Mouse (Mus musculus) stomach, embryonic 15.5 days (tissue): ENCODE results near the gene P2rx6. TPM values are rescaled to one million over a fixed set of nuclear protein-coding genes. Genes with fewer than 3 reads are reported as not detected.
"Not testable (repeated sequence)": the region's sequence is repeated elsewhere in the genome, so short reads cannot be mapped to it uniquely, and the experiment has no call there.

Experiments
- ATAC-seq: fragments of 200-750 bp; cut with Nextera tagmentation; 2 replicates; pipeline ENCODE4 v1.8.0; 2017; ENCODE audit warnings: low read depth, moderate number of reproducible peaks, moderate TSS enrichment; ENCODE audit not compliant: insufficient read depth, low FRiP score
- H3K27ac ChIP-seq: fragments of 300-500 bp; sonication (generic); 2 replicates; pipeline ENCODE4 v1.5.1; 2015; ENCODE audit warnings: mild to moderate bottlenecking, inconsistent platforms
- H3K27me3 ChIP-seq: fragments of 300-500 bp; sonication (generic); replicated peaks from 2 replicates; pipeline ENCODE4 v1.6.1; 2015; ENCODE audit warnings: inconsistent platforms
- H3K36me3 ChIP-seq: fragments of 300-500 bp; sonication (generic); 2 replicates; pipeline ENCODE4 v1.6.1; 2015; ENCODE audit warnings: inconsistent platforms
- H3K4me1 ChIP-seq: fragments of 300-500 bp; sonication (generic); 2 replicates; pipeline ENCODE4 v1.6.1; 2015; ENCODE audit warnings: inconsistent platforms
- H3K4me2 ChIP-seq: fragments of 300-500 bp; sonication (generic); 2 replicates; pipeline ENCODE4 v1.6.1; 2015; ENCODE audit warnings: mild to moderate bottlenecking, inconsistent platforms
- H3K4me3 ChIP-seq: fragments of 300-500 bp; sonication (generic); replicated peaks from 2 replicates; pipeline ENCODE4 v1.5.1; 2015; ENCODE audit warnings: inconsistent platforms
- H3K9ac ChIP-seq: fragments of 300-500 bp; sonication (generic); 2 replicates; pipeline ENCODE4 v1.6.1; 2015; ENCODE audit warnings: inconsistent platforms
- H3K9me3 ChIP-seq: fragments of 300-500 bp; sonication (generic); 2 replicates; pipeline ENCODE4 v1.6.1; 2016; ENCODE audit warnings: inconsistent platforms
- WGBS: fragments of 180-500 bp; shearing (Covaris S2); methylation state at CpG from one replicate; pipeline ENCODE4 v1.1.7; 2015; 5-methylcytosine and 5-hydroxymethylcytosine counted together
- polyA plus RNA-seq: library from polyadenylated mRNA; unstranded; fragments of >200 nt; fragmentation: Nextera tagmentation; extraction: Ambion mirVana; gene quantifications from 2 replicates; pipeline ENCODE4 v1.2.1, GENCODE M21; 2015

Gene P2rx6
- polyA plus RNA-seq, 1 experiment from 2014 or later = 1.2 TPM

DNA sequence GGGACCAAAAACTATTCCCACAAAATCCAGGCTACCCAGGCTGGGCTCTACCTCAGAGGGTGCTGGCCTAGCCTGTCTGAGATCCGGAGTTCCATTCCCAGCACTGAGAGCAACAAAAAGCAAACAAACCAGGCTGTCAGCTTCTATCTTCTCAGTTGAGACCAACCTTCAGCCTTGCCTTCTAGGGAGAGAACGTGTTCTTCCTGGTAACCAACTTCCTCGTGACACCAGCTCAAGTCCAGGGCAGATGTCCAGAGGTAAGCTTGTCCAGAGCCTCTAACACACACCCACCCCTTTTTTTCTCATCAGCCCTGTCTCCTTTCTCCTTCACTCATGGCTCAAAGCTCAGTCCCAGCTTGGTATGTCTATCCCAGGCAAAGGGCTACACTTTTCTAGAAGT, 3.1 kb downstream of the P2rx6 start:
- H3K4me2 ChIP-seq = no peak overlapping the region
- WGBS = 55% methylated on average over 3 of the region's 3 CpGs
- no peak overlapping the region for H3K27ac ChIP-seq
- no peaks in the 10 kb centered on the region for H3K36me3 ChIP-seq
- H3K9ac ChIP-seq = no peak overlapping the region
- H3K9me3 ChIP-seq = no peaks in the 10 kb centered on the region
- no peaks in the 10 kb centered on the region for H3K27me3 ChIP-seq
- no peak for ATAC-seq
- no peak overlapping the region for H3K4me3 ChIP-seq
- H3K4me1 ChIP-seq = peaks cover 15% of the 10 kb centered on the region; the same call in 1 of the 2 replicates

DNA sequence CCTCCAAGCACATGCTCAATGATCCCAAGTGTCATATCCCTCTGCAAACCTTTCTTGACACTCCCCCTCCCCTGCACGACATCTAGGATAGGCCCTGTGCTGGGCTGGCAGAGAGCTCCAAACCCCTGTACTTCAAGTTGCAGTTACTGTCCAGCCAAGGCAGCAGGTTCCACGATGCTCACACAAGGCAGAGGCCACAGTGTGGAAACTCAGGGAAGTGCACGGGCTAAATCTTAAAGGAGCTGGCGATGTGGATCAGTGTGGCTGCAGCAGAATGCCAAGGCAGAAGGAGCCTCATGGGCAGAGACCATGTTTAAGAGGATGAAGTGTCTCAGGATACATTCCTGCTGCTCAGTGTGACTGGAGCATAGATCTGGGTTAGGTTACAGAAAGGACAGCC, 4.5 kb downstream of the P2rx6 start:
- no peak overlapping the region for H3K27ac ChIP-seq
- H3K36me3 ChIP-seq = no peaks in the 10 kb centered on the region
- 20% methylated on average over 4 of the region's 4 CpGs for WGBS
- no peak overlapping the region for H3K9ac ChIP-seq
- no peak overlapping the region for H3K4me2 ChIP-seq
- H3K27me3 ChIP-seq = no peaks in the 10 kb centered on the region
- H3K9me3 ChIP-seq = no peaks in the 10 kb centered on the region
- H3K4me3 ChIP-seq = no peak overlapping the region
- no peak for ATAC-seq
- peaks cover 10% of the 10 kb centered on the region; the same call in 1 of the 2 replicates for H3K4me1 ChIP-seq

DNA sequence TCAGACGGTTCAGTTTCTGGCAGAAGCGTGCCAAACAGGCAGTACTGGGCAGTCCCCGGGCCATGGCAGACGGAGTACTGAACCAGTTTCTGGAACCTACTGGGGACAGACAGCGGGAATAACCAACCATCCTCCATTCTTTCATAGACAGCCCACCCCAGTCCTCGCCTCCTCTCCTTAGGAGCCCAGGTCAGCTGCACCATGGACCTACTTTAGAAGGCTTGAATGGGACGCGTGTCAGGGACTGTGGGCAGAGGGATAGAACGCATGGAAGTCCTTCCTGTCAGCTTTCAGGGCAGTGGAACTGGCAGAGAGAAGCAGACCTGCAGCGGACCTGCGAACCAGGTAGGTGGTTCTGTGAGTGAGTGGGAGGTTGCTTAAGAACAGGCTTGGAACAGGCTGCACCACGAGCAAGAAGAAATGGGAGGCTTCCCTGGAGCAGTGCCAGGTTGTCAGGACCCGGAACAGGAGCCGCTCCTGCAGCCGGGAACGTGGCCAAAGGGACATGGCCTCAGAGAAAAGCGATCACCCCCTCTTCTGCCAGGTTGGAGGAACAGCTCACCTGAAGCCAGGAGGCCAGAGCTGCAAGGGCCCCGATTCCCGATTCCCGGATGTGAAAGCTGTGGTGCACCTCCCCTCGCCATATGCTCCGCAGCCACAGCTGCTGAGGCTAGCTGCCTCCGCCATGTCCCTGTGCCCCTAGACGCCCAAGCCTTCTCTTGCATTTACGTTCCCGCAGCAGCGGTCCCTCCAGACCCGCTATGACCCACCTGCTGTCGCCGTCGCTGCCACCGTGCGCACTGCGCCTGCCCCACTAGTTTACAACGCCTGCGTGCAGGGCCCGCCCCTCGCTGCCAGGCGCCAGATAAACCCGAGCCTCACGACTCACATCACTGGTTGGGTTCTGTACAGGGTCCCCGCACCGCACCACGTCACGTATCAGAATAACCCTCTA, 14.5 kb downstream of the P2rx6 start:
- Histone ChIP-seq H3K36me3 (no peaks in the 10 kb centered on the region), H3K27ac (0 out of 2 replicates have a peak overlapping the region, but pooled peaks have one; percentile 57), H3K4me1 (peaks cover 5% of the 10 kb centered on the region; the same call in 1 of the 2 replicates), H3K9ac (peak overlapping the region; percentile 49), H3K27me3 (peaks cover 23% of the 10 kb centered on the region; the same call in 1 of the 2 replicates), H3K9me3 (no peaks in the 10 kb centered on the region), H3K4me2 (peak overlapping the region; percentile 85), H3K4me3 (peak overlapping the region; percentile 53)
- ATAC-seq = peak; percentile 80
- WGBS = 12% methylated on average over 45 of the region's 45 CpGs

DNA sequence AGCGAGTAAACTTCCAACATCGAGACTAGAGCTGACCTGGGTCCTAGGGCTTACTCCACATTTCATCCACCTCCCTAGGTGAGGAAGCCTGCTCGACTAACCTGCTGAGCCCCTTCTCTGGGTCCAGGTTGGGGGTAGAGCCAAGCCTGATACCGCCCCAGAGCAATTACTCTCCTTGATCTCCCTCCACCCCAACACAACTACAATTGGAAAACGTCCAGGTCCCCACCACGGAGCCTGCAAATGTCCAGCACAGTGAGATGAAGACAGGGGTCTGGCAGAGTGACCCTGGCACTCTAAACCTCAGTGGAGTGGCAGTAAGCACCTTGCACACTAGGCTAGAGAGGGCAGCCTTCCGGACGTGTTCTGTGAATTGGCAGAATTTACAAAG, 15.1 kb downstream of the P2rx6 start:
- no peaks in the 10 kb centered on the region for H3K36me3 ChIP-seq

DNA sequence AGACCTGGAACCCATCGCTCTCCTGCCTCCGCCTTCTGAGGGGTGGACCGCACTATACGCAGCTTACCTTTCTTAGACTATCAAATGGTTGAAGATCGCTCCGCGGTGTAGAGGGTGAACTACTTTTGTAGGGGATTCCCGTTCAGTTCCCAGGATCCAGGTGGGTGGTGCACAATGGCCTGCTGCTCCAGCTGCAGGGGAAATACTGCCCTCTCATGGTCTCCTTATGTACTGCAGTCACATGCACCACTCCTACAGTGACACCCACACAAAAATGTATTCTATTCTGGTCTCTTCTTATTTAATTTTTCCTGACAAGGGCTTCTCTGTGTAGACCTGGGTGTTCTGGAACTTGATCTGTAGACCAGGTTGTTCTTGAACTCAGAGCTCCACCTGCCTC, 21.4 kb downstream of the P2rx6 start, which contains the start of gene Slc7a4:
TSS of gene Slc7a4 (minus strand) at position 151 of the 400 bp plus-strand sequence.
- no peak for ATAC-seq

More for the DNA sequence above, 15.1 kb downstream of the P2rx6 start:
- no peak for ATAC-seq
- Histone ChIP-seq H3K4me1 (peaks cover 5% of the 10 kb centered on the region; the same call in 1 of the 2 replicates), H3K4me2 (peak overlapping the region; percentile 85), H3K27me3 (peaks cover 23% of the 10 kb centered on the region; the same call in 1 of the 2 replicates), H3K27ac (no peak overlapping the region), H3K4me3 (peak overlapping the region; percentile 53), H3K9ac (no peak overlapping the region), H3K9me3 (no peaks in the 10 kb centered on the region)
- WGBS = 20% methylated on average over 8 of the region's 8 CpGs

DNA sequence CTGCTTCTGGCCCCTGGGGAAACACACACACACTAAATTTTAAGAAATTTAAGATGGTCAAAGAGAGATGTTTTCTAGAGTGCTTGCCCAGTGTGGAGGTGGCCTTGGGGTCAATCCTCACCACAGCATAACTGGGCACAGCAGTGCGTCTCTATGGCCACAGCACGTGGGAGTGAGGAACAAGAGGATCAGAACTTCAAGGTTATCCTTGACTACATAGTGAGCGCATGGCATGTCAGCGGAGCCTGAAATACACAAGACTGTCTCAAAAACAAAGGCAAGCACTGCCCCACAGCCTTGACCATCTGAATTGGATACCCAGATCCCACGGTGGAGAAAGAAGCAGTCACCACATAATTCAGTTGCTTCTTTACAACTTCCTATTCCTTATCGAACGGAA, 22.9 kb downstream of the P2rx6 start:
- H3K4me2 ChIP-seq = no peak overlapping the region
- ATAC-seq = no peak
- no peaks in the 10 kb centered on the region for H3K27me3 ChIP-seq
- no peak overlapping the region for H3K4me3 ChIP-seq
- H3K9ac ChIP-seq = no peak overlapping the region
- H3K36me3 ChIP-seq = no peaks in the 10 kb centered on the region
- no peaks in the 10 kb centered on the region for H3K9me3 ChIP-seq
- 91% methylated on average over 7 of the region's 7 CpGs for WGBS
- H3K4me1 ChIP-seq = no peaks in the 10 kb centered on the region
- H3K27ac ChIP-seq = no peak overlapping the region

More for the DNA sequence above, 21.4 kb downstream of the P2rx6 start, which contains the start of gene Slc7a4:
- Histone ChIP-seq H3K36me3 (no peaks in the 10 kb centered on the region), H3K27ac (no peak within 1 kb of the TSS), H3K9me3 (no peaks in the 10 kb centered on the region), H3K4me1 (no peaks in the 10 kb centered on the region), H3K9ac (no peak within 1 kb of the TSS), H3K4me2 (no peak within 1 kb of the TSS), H3K27me3 (peaks cover under 1% of the 10 kb centered on the region; the same call in 1 of the 2 replicates), H3K4me3 (no peak within 1 kb of the TSS)
- 26% methylated on average over 8 of the region's 8 CpGs for WGBS

DNA sequence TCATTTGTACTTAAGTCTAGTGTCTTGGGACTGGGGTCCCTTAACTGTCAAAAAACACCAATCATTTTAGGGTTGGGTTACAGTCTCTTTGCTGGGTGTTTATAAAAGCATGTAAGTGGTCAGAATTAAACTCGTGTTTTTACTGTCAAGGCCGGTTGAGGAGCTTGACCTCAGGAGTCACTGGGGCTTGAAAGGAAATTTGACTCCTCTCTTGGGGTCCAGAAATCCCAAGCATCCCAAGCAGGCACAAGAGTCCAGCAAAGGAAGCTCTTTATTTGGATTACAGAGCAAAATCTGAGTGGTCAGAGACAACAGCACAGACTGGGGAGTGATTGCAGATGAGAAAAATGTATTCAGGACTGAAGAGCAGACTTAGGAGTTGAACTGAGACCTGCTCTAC, 29.0 kb downstream of the P2rx6 start:
- Histone ChIP-seq H3K9me3 (no peaks in the 10 kb centered on the region), H3K4me2 (no peak overlapping the region), H3K27me3 (no peaks in the 10 kb centered on the region), H3K9ac (no peak overlapping the region), H3K27ac (no peak overlapping the region), H3K4me1 (no peaks in the 10 kb centered on the region), H3K4me3 (no peak overlapping the region), H3K36me3 (no peaks in the 10 kb centered on the region)
- no peak for ATAC-seq
- 34% methylated on average over 2 of the region's 2 CpGs for WGBS

DNA sequence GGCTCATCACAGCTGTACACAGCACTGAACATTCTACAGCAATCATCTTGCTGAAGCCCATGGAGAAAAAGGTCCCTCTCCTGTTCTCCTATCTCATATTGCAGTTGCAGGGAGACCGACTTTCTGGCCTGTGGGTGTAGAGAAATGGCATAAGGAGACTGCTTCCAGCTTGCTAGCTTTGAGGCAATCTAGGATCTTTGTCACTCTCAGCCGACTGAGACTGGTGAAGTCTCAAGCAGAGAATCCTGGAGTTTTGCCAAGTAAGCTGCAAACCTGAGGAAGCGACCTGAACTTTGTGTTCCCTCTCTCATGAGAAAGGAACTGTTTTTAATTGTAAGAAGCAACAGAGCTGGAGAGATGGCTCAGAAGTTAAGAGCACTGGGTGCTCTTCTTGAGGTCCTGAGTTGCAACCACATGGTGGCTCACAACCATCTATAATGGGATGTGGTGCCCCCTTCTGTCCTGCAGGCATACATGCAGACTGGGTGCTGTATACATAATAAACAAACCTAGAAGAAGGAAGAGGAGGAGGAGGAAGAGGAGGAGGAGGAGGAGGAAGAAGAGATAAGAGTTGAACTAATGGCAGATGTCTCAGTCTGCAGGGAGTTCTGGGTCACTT, 39.4 kb downstream of the P2rx6 start:
- Histone ChIP-seq H3K9me3 (no peaks in the 10 kb centered on the region), H3K4me3 (no peak overlapping the region), H3K36me3 (no peaks in the 10 kb centered on the region), H3K27me3 (no peaks in the 10 kb centered on the region), H3K9ac (no peak overlapping the region), H3K4me1 (no peaks in the 10 kb centered on the region), H3K4me2 (no peak overlapping the region), H3K27ac (no peak overlapping the region)
- 54% methylated on average over 3 of the region's 3 CpGs for WGBS
- ATAC-seq = no peak

DNA sequence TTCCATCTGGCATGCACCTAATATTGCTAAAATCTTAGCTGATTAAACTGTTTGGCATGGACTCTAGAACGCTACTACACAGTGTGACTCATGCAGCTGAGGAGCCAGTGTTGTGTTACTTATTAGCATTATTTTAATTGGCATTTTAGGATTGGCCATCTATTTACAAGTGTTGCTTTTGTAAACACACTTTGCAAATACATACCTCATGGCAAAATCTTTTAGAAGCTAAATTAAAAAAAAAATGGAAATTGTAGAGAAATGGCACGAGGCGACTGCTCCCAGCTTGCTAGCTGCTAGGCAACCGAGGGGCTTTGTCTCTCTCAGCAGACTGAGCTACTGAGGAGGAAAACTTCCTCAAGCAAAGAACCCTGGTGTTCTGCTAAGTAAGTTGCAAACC, 43.3 kb downstream of the P2rx6 start:
- no peak for ATAC-seq
- Histone ChIP-seq H3K4me1 (no peaks in the 10 kb centered on the region), H3K9me3 (no peaks in the 10 kb centered on the region), H3K27me3 (no peaks in the 10 kb centered on the region), H3K9ac (no peak overlapping the region), H3K27ac (no peak overlapping the region), H3K4me3 (no peak overlapping the region), H3K36me3 (no peaks in the 10 kb centered on the region), H3K4me2 (no peak overlapping the region)
- 57% methylated on average over 4 of the region's 4 CpGs for whole genome bisulfite sequencing

DNA sequence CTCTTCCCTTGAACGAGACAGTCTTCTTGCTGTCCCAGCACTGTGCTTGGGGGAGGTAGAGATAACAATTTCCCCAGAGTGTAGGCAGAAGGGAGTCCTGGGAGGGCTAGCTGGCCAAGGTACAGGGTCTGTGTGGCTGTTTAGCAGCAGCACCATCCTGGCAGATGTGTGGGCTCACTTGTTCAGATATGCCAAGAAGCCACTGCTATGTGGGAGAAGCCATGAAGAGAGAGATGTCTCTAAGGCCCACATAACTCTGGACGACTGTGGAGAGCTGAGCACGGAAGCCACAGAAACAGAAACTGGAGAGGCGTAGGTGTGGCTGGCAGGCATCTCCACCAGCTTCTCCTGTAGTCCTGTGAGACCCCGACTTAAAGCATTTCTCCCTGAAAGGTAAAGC, 44.0 kb downstream of the P2rx6 start:
- H3K27ac ChIP-seq = no peak overlapping the region
- no peak overlapping the region for H3K4me2 ChIP-seq
- H3K27me3 ChIP-seq = no peaks in the 10 kb centered on the region
- H3K9ac ChIP-seq = no peak overlapping the region
- H3K4me3 ChIP-seq = no peak overlapping the region
- no peaks in the 10 kb centered on the region for H3K9me3 ChIP-seq
- H3K36me3 ChIP-seq = no peaks in the 10 kb centered on the region
- ATAC-seq = no peak
- WGBS = 75% methylated on average over 5 of the region's 5 CpGs
- H3K4me1 ChIP-seq = no peaks in the 10 kb centered on the region

DNA sequence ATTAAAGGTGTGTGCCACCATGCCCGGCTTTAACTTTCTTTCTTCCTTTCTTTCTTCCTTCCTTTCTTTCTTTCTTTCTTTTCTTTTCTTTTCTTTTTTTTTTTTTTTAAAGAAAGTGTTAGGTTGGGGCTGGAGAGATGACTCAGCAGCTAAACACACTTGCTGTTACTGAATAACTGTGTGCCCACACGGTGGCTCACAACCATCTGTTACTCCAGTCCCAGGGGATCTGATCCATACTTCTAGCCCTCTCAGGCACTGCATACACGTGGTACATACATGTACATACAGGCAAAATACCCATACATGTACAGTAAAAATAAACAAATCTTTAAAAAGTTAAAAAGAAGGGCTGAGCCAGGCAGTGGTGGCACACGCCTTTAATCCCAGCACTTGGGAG, 49.7 kb downstream of the P2rx6 start:
- Histone ChIP-seq H3K27me3 (no peaks in the 10 kb centered on the region), H3K9ac (no peak overlapping the region), H3K9me3 (no peaks in the 10 kb centered on the region), H3K36me3 (no peaks in the 10 kb centered on the region), H3K27ac (no peak overlapping the region), H3K4me3 (no peak overlapping the region), H3K4me1 (no peaks in the 10 kb centered on the region), H3K4me2 (no peak overlapping the region)
- WGBS = 65% methylated on average over 4 of the region's 4 CpGs
- ATAC-seq = no peak

DNA sequence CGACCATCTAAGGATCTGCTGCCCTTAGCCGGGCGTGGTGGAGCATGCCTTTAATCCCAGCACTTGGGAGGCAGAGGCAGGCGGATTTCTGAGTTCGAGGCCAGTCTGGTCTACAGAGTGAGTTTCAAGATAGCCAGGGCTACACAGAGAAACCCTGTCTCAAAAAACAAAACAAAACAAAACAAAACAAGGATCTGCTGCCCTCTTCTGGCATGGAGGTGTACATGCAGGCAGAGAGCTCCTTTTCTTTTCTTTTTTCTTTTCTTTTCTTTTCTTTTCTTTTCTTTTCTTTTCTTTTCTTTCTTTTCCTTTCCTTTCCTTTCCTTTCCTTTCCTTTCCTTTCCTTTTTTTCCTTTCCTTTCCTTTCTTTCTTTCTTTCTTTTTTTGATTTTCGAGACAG, 53.1 kb downstream of the P2rx6 start:
- H3K27me3 ChIP-seq, H3K27ac ChIP-seq, H3K36me3 ChIP-seq, H3K4me2 ChIP-seq, H3K4me3 ChIP-seq, H3K4me1 ChIP-seq, H3K9me3 ChIP-seq, ATAC-seq, H3K9ac ChIP-seq: not testable (repeated sequence)
- WGBS = 88% methylated on average over 6 of the region's 6 CpGs
